Mouse (Mus musculus) R1 (cell line): ENCODE results near the gene Tmem50a.

Experiments
- DNase-seq: peaks from one replicate; pipeline ENCODE4 v3.0.0-alpha.2; 2018; ENCODE audit warnings: low read depth, low spot score

The Tmem50a gene

DNA sequence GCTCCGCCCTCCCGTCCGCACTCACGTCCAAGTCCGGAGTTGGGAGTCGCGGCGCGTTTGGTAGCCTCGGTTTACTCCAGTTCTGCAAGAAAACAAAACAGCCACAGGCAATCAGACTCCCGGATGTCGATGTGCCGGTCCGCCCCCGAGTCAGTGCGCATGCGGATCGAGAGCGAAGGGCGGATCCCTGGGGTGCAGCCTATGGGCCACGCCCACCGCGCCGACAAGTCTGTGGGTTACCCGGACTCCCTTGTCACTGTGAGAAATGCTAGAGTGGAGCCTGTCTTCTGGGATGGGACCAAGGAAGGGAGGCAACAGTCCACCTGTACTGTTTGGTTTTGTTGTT, at the start of gene Tmem50a:
TSS of gene Tmem50a (minus strand) at position 161 of the 346 bp plus-strand sequence.
- DNase-seq = peak; percentile 96

- DNase-seq = peak; percentile 90
These were observed 48.4 kb upstream of the Tmem50a start for GRCm38 (mm10) chr4:134963021-134963776.

GRCm38 (mm10) chr4:134956328-134956727, 41.5 kb upstream of the Tmem50a start:
- DNase-seq = peak; percentile 85

DNA sequence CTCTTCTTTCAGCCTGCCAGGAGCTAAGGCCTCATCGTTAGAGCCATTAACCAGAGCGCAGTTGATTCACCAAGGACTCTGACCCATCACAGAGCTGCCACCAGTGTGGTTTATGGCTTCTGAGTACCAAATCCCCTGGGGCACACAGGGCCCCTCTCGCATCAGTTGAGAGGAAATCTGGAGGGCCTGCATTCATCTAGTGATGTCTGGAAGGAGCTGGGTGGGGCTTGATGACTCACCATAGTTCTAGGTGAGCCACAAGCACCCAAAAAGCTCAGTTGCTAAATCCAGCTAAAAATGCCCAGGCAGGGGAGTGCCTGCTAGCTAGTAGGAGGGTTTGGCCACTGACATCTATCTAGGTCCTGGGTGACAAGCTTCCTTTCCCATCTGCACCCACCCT, 41.0 kb upstream of the Tmem50a start:
- DNase-seq = no peak

DNA sequence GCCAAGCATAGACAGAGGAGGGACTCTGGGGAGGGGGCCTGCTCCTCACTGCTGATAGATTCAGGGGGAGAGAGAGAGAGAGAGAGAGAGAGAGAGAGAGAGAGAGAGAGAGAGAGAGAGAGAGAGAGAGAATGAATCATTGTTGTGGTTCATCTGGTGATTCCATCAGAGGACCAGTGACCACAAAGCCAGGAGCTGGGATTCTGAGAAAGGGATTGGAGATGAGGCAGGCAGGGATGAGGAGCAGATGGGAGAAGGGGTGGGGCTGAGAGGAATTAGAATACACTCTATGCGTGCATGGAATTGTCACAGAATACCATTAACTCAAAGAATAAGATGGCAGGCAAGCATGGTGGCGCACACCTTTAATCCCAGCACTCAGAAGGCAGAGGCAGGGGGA, 40.4 kb upstream of the Tmem50a start:
- DNase-seq = no peak

DNA sequence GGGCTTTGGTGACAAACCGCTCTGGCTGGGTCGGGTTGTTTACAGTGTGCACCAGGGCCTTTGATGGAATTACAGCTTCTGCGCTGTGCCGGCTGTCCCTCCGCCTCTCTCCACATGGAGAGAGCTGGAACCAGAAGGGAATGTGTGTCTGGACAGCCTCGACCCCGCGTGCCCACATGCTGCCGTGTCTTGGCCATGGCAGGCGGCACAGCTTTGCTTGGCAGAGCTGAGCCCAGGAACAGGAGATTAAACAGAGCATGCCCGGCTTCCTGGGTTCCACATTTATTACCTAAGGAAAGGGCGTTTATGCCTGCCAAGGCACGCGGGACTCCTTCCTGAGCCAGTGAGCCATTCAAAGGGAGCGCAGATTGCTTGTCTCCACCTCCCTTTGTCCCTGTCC, 39.6 kb upstream of the Tmem50a start:
- DNase-seq = peak; percentile 39

GRCm38 (mm10) chr4:134950518-134951091, 35.8 kb upstream of the Tmem50a start:
- peak; percentile 42 for DNase-seq

DNA sequence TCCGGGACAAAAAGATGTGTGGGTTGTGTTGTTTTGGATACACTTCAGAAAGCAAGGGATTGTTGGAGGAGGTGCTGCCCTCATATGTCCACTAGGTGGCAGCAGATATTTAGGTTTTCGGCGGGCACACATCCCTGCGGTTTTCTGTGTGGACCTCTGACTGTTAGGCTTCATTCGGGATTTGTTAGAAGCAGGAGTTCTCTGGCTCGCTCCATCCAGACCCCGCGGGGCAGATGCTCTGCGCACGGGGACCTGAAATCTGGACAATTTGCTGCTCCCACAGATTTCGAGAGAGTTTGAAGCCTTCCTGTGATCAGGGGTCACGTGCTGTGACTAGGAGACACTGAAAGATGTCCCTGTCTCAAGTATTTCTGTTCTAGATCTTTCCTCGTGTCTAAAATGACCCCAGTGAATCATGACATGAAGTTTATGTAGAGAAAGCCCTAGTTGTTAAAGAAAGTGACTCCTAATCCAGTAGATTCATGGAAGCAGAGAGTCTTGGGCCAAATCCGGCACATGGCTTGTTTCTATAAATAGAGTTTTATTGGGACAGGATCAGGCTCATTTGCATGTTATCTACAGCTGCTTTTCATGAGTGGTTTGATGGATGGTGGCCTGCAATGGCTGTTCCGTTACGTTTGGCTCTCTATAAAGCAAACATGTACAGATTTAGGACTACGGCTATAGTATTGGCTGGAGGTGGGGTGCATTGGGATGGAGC, 31.4 kb upstream of the Tmem50a start:
- peak; percentile 87 for DNase-seq

- DNase-seq = no peak
These were observed 29.1 kb upstream of the Tmem50a start for GRCm38 (mm10) chr4:134943758-134944538.

DNA sequence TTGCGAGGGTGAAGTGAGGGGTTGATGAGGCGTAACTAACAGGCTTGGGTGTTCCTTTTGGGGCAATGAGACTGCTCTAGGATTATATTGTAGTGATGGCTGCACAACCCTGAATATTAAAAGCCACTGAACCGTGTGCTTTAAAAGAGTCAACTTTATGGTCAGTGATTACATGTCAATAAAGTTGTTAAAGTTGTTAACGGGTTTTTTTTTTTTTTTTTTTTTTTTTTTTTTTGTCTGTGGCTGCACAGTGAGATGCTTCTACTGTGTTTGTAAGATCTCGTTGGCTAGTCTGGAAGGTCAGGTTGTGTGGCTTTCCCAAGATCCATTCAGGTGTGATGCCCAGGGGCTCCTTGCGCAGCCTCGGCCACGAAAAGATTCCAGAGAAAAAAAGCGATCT, 25.1 kb upstream of the Tmem50a start:
- no peak for DNase-seq

DNA sequence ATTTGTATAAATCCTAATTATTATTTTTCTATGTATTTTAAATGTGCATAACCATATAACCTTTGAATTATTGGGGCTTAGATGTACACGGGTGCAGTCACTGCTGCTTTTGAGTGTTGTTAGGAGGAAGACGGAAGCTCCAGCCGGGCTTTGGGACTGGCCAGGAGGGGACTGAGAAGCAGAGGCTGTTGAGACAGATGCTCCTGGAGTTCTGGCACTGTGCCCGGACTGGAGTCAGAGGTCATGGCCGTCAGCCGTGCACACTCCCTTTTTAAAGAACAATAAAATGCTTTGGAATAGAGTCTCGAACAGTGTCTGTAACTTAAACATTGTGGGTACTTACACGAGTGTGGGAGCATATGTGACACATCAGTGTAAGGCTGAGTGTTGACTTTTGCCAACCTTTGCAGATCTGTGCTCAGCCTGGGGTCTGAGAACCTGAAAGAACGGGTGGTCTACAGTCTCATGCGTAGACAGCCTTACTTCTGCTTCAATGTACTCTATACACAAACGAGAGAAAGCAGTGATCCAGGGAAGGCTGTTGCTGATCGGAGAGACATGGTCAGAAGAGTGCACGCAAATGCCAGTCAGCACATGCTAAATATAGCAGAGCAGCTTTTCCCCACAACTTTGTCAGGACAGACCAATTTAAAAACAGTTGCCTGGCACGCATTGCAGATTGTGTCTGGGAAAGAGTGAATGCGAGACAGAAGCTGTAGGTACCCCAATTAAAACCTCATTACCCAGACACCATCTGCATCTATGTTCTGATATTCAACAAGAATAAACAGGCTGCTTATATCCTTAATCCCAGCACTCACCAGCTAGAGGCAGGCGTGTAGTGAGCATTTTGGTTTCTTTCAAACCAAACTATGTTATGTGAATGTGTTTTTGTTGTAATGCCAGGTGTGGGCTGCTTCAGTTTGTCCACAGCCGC, 22.7 kb upstream of the Tmem50a start:
- DNase-seq = peak; percentile 54

DNA sequence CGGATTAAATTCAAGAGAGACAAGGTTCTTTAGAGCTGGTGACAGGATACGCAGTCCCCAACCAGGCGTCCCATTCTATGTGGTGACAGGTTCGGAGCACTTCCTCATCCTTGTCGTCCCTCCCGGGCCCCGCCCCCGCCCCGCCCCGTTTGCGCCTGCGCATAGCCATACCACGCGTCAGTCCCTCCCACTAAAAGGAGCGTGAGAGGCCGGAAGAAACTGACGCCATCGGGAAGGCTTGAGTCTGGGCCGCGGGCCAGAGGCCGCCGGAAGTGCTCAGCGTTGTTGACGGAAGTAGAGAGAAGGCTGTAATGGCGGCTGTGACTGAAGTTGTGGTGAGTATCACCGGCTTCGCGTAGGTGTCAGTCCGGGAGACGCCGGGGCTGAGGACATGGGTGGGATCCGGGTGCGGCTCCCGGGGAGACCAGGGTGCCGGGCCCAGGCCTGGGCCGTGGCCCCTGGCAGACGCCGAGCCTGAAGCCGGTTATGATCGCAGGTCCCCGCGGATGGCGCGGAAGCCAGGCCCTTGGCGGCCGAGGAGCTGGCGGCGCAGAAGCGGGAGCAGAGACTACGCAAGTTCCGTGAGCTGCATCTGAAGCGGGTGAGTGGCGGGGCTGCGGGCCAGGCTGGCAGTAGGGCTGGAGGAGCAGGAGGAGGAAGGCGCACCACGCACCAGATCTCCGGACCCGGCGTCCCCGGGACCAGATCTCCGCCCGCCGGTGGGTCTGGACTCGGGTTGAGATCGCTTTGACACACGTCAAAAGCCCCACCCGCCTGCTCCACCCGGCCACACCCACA, 16.1 kb upstream of the Tmem50a start, which contains the start of gene Syf2:
TSS of gene Syf2 (plus strand) at position 215 of the 798 bp plus-strand sequence.
- peak; percentile 98 for DNase-seq

DNA sequence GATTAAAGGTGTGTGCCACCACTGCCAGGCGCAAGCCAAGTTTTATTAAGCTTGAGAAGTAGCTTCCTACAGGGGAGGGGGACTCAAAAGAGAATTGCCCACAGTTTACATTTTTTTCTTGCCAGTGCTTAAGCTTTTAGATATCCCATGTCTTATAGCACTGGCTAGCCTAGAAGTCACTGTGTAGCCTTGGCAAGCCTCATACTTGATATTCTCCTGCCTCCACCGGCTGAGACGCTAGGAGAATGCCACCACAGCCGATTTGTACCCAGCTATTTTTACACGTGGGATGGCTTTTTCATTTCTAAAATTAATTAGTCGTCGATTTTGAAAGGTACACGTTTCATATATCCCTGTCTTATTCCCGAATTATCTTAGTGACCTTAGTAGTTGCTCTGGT, 15.4 kb upstream of the Tmem50a start:
- DNase-seq = no peak

- no peak for DNase-seq
These were observed 14.7 kb upstream of the Tmem50a start for GRCm38 (mm10) chr4:134929536-134929935.

GRCm38 (mm10) chr4:134928464-134928836, 13.6 kb upstream of the Tmem50a start:
- DNase-seq = no peak

DNA sequence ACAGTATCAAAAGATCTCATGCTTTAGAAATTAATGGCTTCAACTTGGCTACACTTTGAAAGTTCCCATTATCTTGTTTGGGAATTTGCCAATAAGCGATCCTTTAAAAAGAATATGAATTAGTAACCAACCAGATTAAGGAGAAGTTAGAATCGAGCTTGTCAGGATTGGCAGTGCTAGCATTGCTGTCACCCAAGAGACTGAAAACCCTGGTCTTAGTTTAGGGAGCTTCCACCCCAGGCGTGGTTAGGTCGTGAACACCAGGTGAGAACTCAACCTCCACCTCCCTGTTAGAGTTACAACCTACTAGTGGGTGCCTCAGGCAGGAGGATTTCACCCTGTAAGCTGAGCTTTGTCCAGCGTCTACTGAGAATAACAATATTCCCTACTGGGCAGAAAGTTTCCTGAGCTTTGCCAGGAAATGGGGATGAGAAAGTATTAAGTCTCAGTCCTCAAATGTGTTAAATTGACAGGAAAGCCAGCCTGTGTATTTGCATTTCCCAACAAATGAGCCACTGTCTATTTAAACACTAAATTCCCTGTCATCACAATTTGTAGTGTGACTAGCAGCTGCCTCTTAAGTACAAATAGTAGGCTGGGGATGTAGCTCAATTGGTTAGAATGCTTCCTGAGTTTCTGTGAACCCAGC, 13.1 kb upstream of the Tmem50a start:
- DNase-seq = no peak

DNA sequence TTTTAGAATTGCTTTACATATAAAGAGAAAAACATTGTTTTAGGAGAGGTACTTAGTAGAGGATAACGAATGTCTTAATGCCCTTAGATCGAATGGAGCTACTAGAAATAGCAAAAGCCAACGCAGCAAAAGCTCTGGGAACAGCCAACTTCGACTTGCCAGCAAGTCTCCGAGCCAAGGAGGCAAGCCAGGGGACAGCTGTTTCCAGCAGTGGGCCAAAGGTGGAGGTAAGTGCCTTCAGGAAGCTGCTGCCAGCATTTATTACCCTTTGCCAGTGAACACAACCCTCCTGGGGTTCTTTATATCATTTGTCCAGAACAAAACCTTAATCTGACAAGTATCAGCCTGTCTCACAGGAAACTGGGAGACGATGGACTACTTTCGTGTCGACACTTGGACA, 10.4 kb upstream of the Tmem50a start:
- no peak for DNase-seq

GRCm38 (mm10) chr4:134924019-134924741, 9.4 kb upstream of the Tmem50a start:
- peak; percentile 75 for DNase-seq
